Mouse (Mus musculus): ENCODE results near the gene Fbxl16. TPM values are rescaled to one million over a fixed set of nuclear protein-coding genes. Genes with fewer than 3 reads are reported as not detected.

Gene Fbxl16
- polyA plus RNA-seq, 1 experiment from 2014 or later, result not detected

Other genes starting within 250 kb of the Fbxl16 start
- not detected for gene Sox8, start 238.4 kb upstream of the Fbxl16 start, polyA plus RNA-seq (2017; shearing (Covaris generic))
- 25.6 TPM for gene Lmf1, start 230.0 kb upstream of the Fbxl16 start, polyA plus RNA-seq (2017; shearing (Covaris generic))
- gene Gng13, start 91.9 kb upstream of the Fbxl16 start, polyA plus RNA-seq (2017; shearing (Covaris generic)), result not detected
- gene Chtf18, start 81.7 kb upstream of the Fbxl16 start, polyA plus RNA-seq (2017; shearing (Covaris generic)), result 6.7 TPM
- gene Rpusd1, start 81.4 kb upstream of the Fbxl16 start, polyA plus RNA-seq (2017; shearing (Covaris generic)), result 19.7 TPM
- gene Mslnl, start 73.0 kb upstream of the Fbxl16 start, polyA plus RNA-seq (2017; shearing (Covaris generic)), result 0.17 TPM
- gene Msln, start 54.7 kb upstream of the Fbxl16 start, polyA plus RNA-seq (2017; shearing (Covaris generic)), result not detected
- 28.0 TPM for gene Narfl, start 35.3 kb upstream of the Fbxl16 start, polyA plus RNA-seq (2017; shearing (Covaris generic))
- gene Haghl, start 23.4 kb upstream of the Fbxl16 start, polyA plus RNA-seq (2017; shearing (Covaris generic)), result 38.4 TPM
- gene Ccdc78, start 22.5 kb upstream of the Fbxl16 start, polyA plus RNA-seq (2017; shearing (Covaris generic)), result 0.83 TPM
- 245 TPM for gene Fam173a, start 16.2 kb upstream of the Fbxl16 start, polyA plus RNA-seq (2017; shearing (Covaris generic))
- gene AC134908.4, start 13.4 kb upstream of the Fbxl16 start, polyA plus RNA-seq (2017; shearing (Covaris generic)), result not detected
- 9.6 TPM for gene Metrn, start 11.9 kb upstream of the Fbxl16 start, polyA plus RNA-seq (2017; shearing (Covaris generic))
- 45.9 TPM for gene Wdr24, start 14.5 kb downstream of the Fbxl16 start, polyA plus RNA-seq (2017; shearing (Covaris generic))
- gene Jmjd8, start 19.8 kb downstream of the Fbxl16 start, polyA plus RNA-seq (2017; shearing (Covaris generic)), result 42.2 TPM
- gene Stub1, start 24.3 kb downstream of the Fbxl16 start, polyA plus RNA-seq (2017; shearing (Covaris generic)), result 91.2 TPM
- gene Rhbdl1, start 28.2 kb downstream of the Fbxl16 start, polyA plus RNA-seq (2017; shearing (Covaris generic)), result 0.57 TPM
- gene Gm20683, start 32.7 kb downstream of the Fbxl16 start, polyA plus RNA-seq (2017; shearing (Covaris generic)), result 0.75 TPM
- 50.2 TPM for gene Rhot2, start 35.8 kb downstream of the Fbxl16 start, polyA plus RNA-seq (2017; shearing (Covaris generic))
- 7.3 TPM for gene Wdr90, start 52.4 kb downstream of the Fbxl16 start, polyA plus RNA-seq (2017; shearing (Covaris generic))
- gene Mcrip2, start 59.7 kb downstream of the Fbxl16 start, polyA plus RNA-seq (2017; shearing (Covaris generic)), result 5.7 TPM
- gene Mettl26, start 66.0 kb downstream of the Fbxl16 start, polyA plus RNA-seq (2017; shearing (Covaris generic)), result 95.5 TPM
- gene Wfikkn1, start 71.8 kb downstream of the Fbxl16 start, polyA plus RNA-seq (2017; shearing (Covaris generic)), result 1.0 TPM
- gene Rab40c, start 110.6 kb downstream of the Fbxl16 start, polyA plus RNA-seq (2017; shearing (Covaris generic)), result 5.1 TPM
- gene Pigq, start 135.9 kb downstream of the Fbxl16 start, polyA plus RNA-seq (2017; shearing (Covaris generic)), result 71.1 TPM
- gene Nhlrc4, start 135.9 kb downstream of the Fbxl16 start, polyA plus RNA-seq (2017; shearing (Covaris generic)), result not detected
- gene A930017K11Rik, start 143.5 kb downstream of the Fbxl16 start, polyA plus RNA-seq (2017; shearing (Covaris generic)), result not detected
- gene Capn15, start 176.7 kb downstream of the Fbxl16 start, polyA plus RNA-seq (2017; shearing (Covaris generic)), result 22.0 TPM

Data from activated CD4-positive, CD25-positive, alpha-beta regulatory T cell, adult 9 weeks (primary cell).